In the genomic region with DNA sequence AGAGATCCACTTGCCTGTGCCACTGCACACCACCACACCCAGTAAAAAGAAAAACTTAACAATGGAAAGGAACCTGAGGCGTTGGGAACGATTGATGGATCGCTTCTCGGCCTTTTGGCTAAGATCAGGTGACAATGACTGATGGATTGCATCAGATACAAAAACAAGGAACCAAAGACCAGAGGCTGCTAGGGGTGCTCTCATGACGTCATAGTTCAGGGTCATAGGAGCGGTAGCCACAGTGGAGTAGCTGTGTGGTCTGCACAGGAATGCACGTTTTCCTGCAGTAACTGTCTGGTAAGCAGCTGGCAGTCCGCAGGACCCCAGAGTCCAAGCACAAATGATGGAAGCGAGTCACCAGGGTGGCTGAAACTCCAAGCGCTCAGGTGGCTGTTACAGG, we compare ENCODE assay signal across 13 mouse cellular contexts.
"Had no signal": no experiment of that assay in that cellular context is flagged by ENCODE, and none has a peak within 500 bp of the region (broad histone marks: within the 10 kb centered on the region; RNA-seq: fewer than 3 reads in every experiment).

No protein-coding gene starts in this region.

- H3K4me1 ChIP-seq: lung, embryonic 15.5 days; neural tube, embryonic 12.5 days had no signal

- H3K27ac ChIP-seq: layer of hippocampus, adult 2 months; limb, embryonic 10.5 days; liver, embryonic 13.5 days; lung, embryonic 15.5 days; midbrain, embryonic 10.5 days; neural tube, embryonic 12.5 days had no signal

- H3K4me3 ChIP-seq: layer of hippocampus, adult 2 months; limb, embryonic 10.5 days; liver, embryonic 13.5 days; lung, embryonic 15.5 days; midbrain, embryonic 10.5 days; neural tube, embryonic 12.5 days had no signal

- DNase-seq: kidney, adult 18-20 months; kidney, postnatal 36 days; liver, embryonic 13.5 days; liver, postnatal 0 days; lung, postnatal 14 days; midbrain, embryonic 14.5 days; right cerebral cortex, postnatal 25 days; thymus, postnatal 4 days had no signal

- ATAC-seq: liver, postnatal 0 days had no signal
